Mouse (Mus musculus) adipocyte (in vitro differentiated cells): ENCODE data around the gene Wdr86.
"Not testable (repeated sequence)": the region's sequence is repeated elsewhere in the genome, so short reads cannot be mapped to it uniquely, and the experiment has no call there.

Experiments
- DNase-seq: peaks from one replicate; pipeline ENCODE4 v3.0.0-alpha.2; 2016; ENCODE audit warnings: low spot score

The Wdr86 gene

GRCm38 (mm10) chr5:24730488-24730871, at the start of gene Wdr86:
Gene Wdr86 (minus strand): TSS chr5:24730727.
- no peak for DNase-seq

- DNase-seq: peak; percentile 58
Observed at GRCm38 (mm10) chr5:24779881-24780512, 49.5 kb upstream of the Wdr86 start.

GRCm38 (mm10) chr5:24779321-24779720, 48.8 kb upstream of the Wdr86 start:
- DNase-seq: no peak

GRCm38 (mm10) chr5:24778843-24779140, 48.3 kb upstream of the Wdr86 start:
- DNase-seq: peak; percentile 1

GRCm38 (mm10) chr5:24778082-24778842, 47.7 kb upstream of the Wdr86 start:
- no peak for DNase-seq

- DNase-seq: no peak
Observed at GRCm38 (mm10) chr5:24776681-24777080, 46.2 kb upstream of the Wdr86 start.

- not testable (repeated sequence) for DNase-seq
Observed at GRCm38 (mm10) chr5:24774549-24774948, 44.0 kb upstream of the Wdr86 start.

GRCm38 (mm10) chr5:24757816-24758215, 27.3 kb upstream of the Wdr86 start, which contains the start of gene Crygn:
Gene Crygn (minus strand): TSS chr5:24758008.
- peak; percentile 22 for DNase-seq

GRCm38 (mm10) chr5:24756931-24757330, 26.4 kb upstream of the Wdr86 start:
- no peak for DNase-seq

- DNase-seq: no peak
Observed at GRCm38 (mm10) chr5:24752175-24752498, 21.6 kb upstream of the Wdr86 start.

- peak; percentile 86 for DNase-seq
Observed at GRCm38 (mm10) chr5:24751305-24752174, 21.0 kb upstream of the Wdr86 start.

- DNase-seq: peak; percentile 88
Observed at GRCm38 (mm10) chr5:24750321-24751304, 20.1 kb upstream of the Wdr86 start.

- DNase-seq: no peak
Observed at GRCm38 (mm10) chr5:24749731-24750130, 19.2 kb upstream of the Wdr86 start.

- DNase-seq: no peak
Observed at GRCm38 (mm10) chr5:24747533-24747932, 17.0 kb upstream of the Wdr86 start.

- DNase-seq: no peak
Observed at GRCm38 (mm10) chr5:24743956-24744355, 13.4 kb upstream of the Wdr86 start.

GRCm38 (mm10) chr5:24741172-24741885, 10.8 kb upstream of the Wdr86 start:
- no peak for DNase-seq

- DNase-seq: no peak
Observed at GRCm38 (mm10) chr5:24739141-24739753, 8.7 kb upstream of the Wdr86 start.

GRCm38 (mm10) chr5:24738517-24738916, 8.0 kb upstream of the Wdr86 start:
- no peak for DNase-seq

- DNase-seq: no peak
Observed at GRCm38 (mm10) chr5:24737595-24737994, 7.1 kb upstream of the Wdr86 start.

GRCm38 (mm10) chr5:24733771-24734426, 3.4 kb upstream of the Wdr86 start:
- DNase-seq: no peak
